Mouse (Mus musculus) cortical plate, adult 2 months (tissue): Measurements from ENCODE around the gene Cd164l2. TPM values are rescaled to one million over a fixed set of nuclear protein-coding genes. Genes with fewer than 3 reads are reported as not detected.

Experiments used
- H3K27ac ChIP-seq: fragments of 200-500 bp; 2 replicates; pipeline ENCODE4 v1.5.1; 2012; ENCODE audit warnings: low read length, control low read depth, inconsistent platforms; ENCODE audit not compliant: insufficient read depth
- H3K4me1 ChIP-seq: fragments of 200-500 bp; 2 replicates; pipeline ENCODE4 v1.6.1; 2011; ENCODE audit warnings: low read length; ENCODE audit not compliant: control insufficient read depth, insufficient read depth
- H3K4me3 ChIP-seq: fragments of 200-500 bp; 2 replicates; pipeline ENCODE4 v1.5.1; 2011; ENCODE audit warnings: mild to moderate bottlenecking, low read length, control low read depth; ENCODE audit not compliant: insufficient read depth
- CTCF ChIP-seq: fragments of 200-500 bp; IDR thresholded peaks from 2 replicates; pipeline ENCODE4 v1.5.1; 2011; ENCODE audit warnings: mild to moderate bottlenecking, control low read depth, low read length; ENCODE audit not compliant: insufficient read depth; ENCODE audit errors: extremely low read depth
- POLR2A ChIP-seq: fragments of 200-500 bp; IDR thresholded peaks from 2 replicates; pipeline ENCODE4 v1.6.1; 2011; ENCODE audit warnings: mild to moderate bottlenecking, low read length, control low read depth; ENCODE audit not compliant: insufficient read depth; ENCODE audit errors: extremely low read depth
- polyA plus RNA-seq: library from polyadenylated mRNA; depleted of rRNA; stranded (reverse); fragments of >200 nt; gene quantifications from 2 replicates; pipeline ENCODE4 v1.2.3, GENCODE M21; 2012

Cd164l2 gene
- polyA plus RNA-seq, 1 experiment, result 11.9 TPM

GRCm38 (mm10) chr4:133252089-133252488 lies 40.2 kb downstream of the Cd164l2 start:
- no peaks in the 10 kb centered on the region for H3K4me1 ChIP-seq
- no peak overlapping the region for H3K27ac ChIP-seq
- TF ChIP-seq CTCF (peak; percentile 24; the same call in 1 of the 2 replicates), POLR2A (no peak)
- H3K4me3 ChIP-seq, result no peak overlapping the region

- Histone ChIP-seq H3K4me3 (no peak overlapping the region), H3K27ac (no peak overlapping the region), H3K4me1 (no peaks in the 10 kb centered on the region)
- no peak for TF ChIP-seq CTCF
- no peak for TF ChIP-seq POLR2A
Measured at GRCm38 (mm10) chr4:133253412-133253811, 41.5 kb downstream of the Cd164l2 start.

- no peak for TF ChIP-seq CTCF
- no peak for TF ChIP-seq POLR2A
- Histone ChIP-seq H3K4me3 (no peak overlapping the region), H3K4me1 (no peaks in the 10 kb centered on the region), H3K27ac (no peak overlapping the region)
Measured at GRCm38 (mm10) chr4:133255392-133255791, 43.5 kb downstream of the Cd164l2 start.

GRCm38 (mm10) chr4:133256820-133257219 lies 44.9 kb downstream of the Cd164l2 start:
- TF ChIP-seq CTCF, result no peak
- no peak for TF ChIP-seq POLR2A
- H3K4me1 ChIP-seq, result no peaks in the 10 kb centered on the region

GRCm38 (mm10) chr4:133257230-133257629 lies 45.3 kb downstream of the Cd164l2 start:
- no peaks in the 10 kb centered on the region for H3K4me1 ChIP-seq
- no peak for TF ChIP-seq CTCF
- no peak for TF ChIP-seq POLR2A
- H3K4me3 ChIP-seq, result no peak overlapping the region
- no peak overlapping the region for H3K27ac ChIP-seq

More at GRCm38 (mm10) chr4:133256820-133257219, 44.9 kb downstream of the Cd164l2 start:
- no peak overlapping the region for H3K27ac ChIP-seq
- no peak overlapping the region for H3K4me3 ChIP-seq

- Histone ChIP-seq H3K4me3 (no peak overlapping the region), H3K27ac (no peak overlapping the region), H3K4me1 (no peaks in the 10 kb centered on the region)
- no peak for TF ChIP-seq POLR2A
- TF ChIP-seq CTCF, result no peak
Measured at GRCm38 (mm10) chr4:133257798-133258408, 46.0 kb downstream of the Cd164l2 start.

- H3K27ac ChIP-seq, result no peak overlapping the region
- TF ChIP-seq CTCF, result no peak
- no peak for TF ChIP-seq POLR2A
- H3K4me1 ChIP-seq, result no peaks in the 10 kb centered on the region
- H3K4me3 ChIP-seq, result no peak overlapping the region
Measured at GRCm38 (mm10) chr4:133261641-133262374, 49.9 kb downstream of the Cd164l2 start.

- no peak for TF ChIP-seq POLR2A
- no peak for TF ChIP-seq CTCF
Measured at GRCm38 (mm10) chr4:133262375-133262765, 50.4 kb downstream of the Cd164l2 start.

GRCm38 (mm10) chr4:133262882-133263281 lies 51.0 kb downstream of the Cd164l2 start, which contains the start of gene Sytl1:
TSS of gene Sytl1 (minus strand) at chr4:133263113.
- Histone ChIP-seq H3K27ac (no peak within 1 kb of the TSS), H3K4me1 (no peaks in the 10 kb centered on the region), H3K4me3 (no peak within 1 kb of the TSS)
- TF ChIP-seq CTCF (no peak), POLR2A (no peak)

More at GRCm38 (mm10) chr4:133262375-133262765, 50.4 kb downstream of the Cd164l2 start:
- H3K4me3 ChIP-seq, result no peak overlapping the region
- H3K27ac ChIP-seq, result no peak overlapping the region
- H3K4me1 ChIP-seq, result no peaks in the 10 kb centered on the region

- no peak overlapping the region for H3K4me3 ChIP-seq
- no peaks in the 10 kb centered on the region for H3K4me1 ChIP-seq
- TF ChIP-seq CTCF (no peak), POLR2A (no peak)
- no peak overlapping the region for H3K27ac ChIP-seq
Measured at GRCm38 (mm10) chr4:133263756-133264155, 51.8 kb downstream of the Cd164l2 start.
